Mouse (Mus musculus): ENCODE results near the gene Vmn2r28.
"Not testable (repeated sequence)": the region's sequence is repeated elsewhere in the genome, so short reads cannot be mapped to it uniquely, and the experiment has no call there.

The Vmn2r28 gene

GRCm38 (mm10) chr7:5493856-5494255, at the start of gene Vmn2r28:
Gene Vmn2r28, minus strand, starts transcription at chr7:5493956.
- not testable (repeated sequence) for DNase-seq

GRCm38 (mm10) chr7:5540770-5541436, 47.1 kb upstream of the Vmn2r28 start:
- DNase-seq: not testable (repeated sequence)

GRCm38 (mm10) chr7:5456674-5457073, 37.1 kb downstream of the Vmn2r28 start, which contains the start of gene Vmn1r59:
Gene Vmn1r59, minus strand, starts transcription at chr7:5456774.
- no peak for DNase-seq

DNA sequence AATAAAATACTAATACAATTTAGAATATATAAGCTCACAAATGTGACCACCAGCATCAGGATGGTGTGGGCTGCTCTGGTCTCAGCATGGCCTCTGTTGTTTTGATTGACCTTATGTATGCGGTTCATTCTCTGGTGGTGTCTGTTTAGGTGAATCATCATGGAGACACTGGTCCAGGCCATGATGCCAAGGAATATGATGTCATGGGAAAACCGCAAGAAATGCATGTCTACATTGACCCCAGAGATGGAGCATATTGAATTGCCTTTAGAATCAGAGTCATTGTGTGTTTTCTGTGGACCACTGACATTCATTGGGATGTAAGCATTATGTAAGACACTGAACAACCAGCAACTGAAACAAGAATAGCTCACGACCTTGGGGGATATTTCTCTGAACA, 39.7 kb downstream of the Vmn2r28 start:
- peak; percentile 49 for DNase-seq

GRCm38 (mm10) chr7:5448627-5449026, 45.1 kb downstream of the Vmn2r28 start:
- DNase-seq: peak; percentile 7
